Mouse (Mus musculus): ENCODE measurements around the gene Ehmt2. TPM values are rescaled to one million over a fixed set of nuclear protein-coding genes. Genes with fewer than 3 reads are reported as not detected.
"Not testable (repeated sequence)": the region's sequence is repeated elsewhere in the genome, so short reads cannot be mapped to it uniquely, and the experiment has no call there.

Gene Ehmt2
- total RNA-seq, 2 experiments from 2014 or later = 72.4 to 108 TPM

- no peak for ATAC-seq (replicated peaks; ENCODE audit: poor library complexity)
Observed at GRCm38 (mm10) chr17:34950514-34951455, 52.5 kb downstream of the Ehmt2 start.

GRCm38 (mm10) chr17:34951636-34952377 is 53.5 kb downstream of the Ehmt2 start:
- no peak for ATAC-seq (replicated peaks; ENCODE audit: poor library complexity)

DNA sequence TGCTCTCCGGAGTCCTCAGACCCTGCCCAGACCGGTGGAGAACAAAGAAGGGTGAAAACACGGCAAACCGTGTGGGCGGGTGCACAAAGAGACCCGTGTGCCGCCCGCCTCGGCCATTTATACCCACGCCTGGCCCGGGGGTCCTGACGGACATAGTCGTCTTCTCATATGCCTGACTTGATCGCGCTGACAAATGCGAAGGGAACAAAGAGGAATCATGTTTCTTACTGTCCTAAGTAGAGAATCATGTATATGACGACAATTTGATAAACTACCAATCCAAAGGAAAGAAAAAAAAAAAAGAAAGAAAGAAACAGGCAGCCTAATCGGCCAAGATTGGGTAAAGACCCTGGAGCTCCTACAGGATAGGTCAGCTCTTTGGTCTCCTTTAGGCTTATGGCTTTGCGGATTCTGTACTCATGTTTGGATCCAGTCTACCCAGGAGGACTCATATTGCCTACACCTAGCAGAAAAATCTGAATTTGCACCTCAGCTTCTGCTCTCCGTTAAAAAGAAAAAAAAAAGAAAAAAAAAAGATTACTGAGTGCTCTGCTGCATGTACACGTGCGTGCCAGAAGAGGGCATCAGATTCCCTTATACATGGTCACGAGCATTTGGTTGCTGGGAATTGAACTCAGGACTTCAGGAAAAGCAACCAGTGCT is 54.2 kb downstream of the Ehmt2 start:
- peak; percentile 76 for ATAC-seq (replicated peaks; ENCODE audit: poor library complexity)

- no peak for ATAC-seq (replicated peaks; ENCODE audit: poor library complexity)
Observed at GRCm38 (mm10) chr17:34953258-34953657, 55.0 kb downstream of the Ehmt2 start.

DNA sequence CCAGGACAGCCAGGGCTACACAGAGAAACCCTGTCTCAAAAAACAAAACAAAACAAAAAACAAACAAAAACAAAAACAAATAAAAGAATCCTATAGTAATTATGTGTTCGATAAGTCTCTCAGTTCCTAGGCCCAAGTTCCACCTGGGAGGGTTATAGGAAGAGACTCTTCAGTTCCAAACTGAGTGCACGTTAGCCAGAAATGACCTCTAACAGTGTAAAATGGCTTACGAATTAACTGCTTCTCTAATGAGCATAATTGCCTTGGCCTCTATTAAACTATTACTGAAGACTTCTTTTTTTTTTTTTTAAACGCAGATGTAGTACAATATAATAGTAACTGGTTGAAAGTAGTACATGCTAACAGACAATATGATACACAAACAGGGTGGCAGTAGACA is 55.6 kb downstream of the Ehmt2 start:
- ATAC-seq (replicated peaks; ENCODE audit: poor library complexity) = no peak

DNA sequence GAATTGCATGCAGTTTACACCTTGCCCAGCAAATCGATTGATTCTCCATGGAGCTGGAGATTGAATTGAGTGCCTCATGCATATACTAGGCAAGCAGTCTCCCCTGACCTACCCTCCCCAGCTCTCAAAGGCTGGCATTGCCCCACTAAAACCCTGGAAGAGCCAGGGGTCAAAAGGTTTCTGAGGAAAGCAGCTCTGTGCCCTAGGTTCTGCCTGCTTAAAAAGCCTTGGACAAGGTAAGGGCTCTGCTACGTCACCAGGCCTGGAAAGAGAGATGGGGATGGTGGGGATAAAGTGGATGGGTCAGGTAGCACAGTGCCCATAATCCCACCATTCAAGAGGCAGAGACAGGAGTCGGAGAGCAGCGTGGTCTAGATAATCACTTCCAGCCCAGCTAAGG is 56.6 kb downstream of the Ehmt2 start:
- ATAC-seq (replicated peaks; ENCODE audit: poor library complexity) = no peak

DNA sequence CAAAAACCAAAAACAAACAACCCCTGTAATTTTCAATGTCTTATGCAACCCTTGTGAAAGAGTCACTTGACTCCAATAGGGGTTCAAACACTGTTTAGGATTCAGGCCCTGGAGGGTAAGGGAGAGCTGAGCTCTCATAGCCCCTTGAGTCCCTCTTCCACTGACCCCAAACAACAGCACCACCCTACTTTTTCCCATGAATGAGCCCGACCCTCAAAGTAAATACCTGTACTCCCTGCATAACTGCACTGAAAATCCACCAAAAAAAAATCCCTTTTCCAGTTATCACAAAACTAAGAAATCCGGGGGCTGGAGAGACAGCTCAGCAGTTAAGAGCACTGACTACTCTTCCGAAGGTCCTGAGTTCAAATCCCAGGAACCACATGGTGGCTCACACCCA is 57.6 kb downstream of the Ehmt2 start:
- no peak for ATAC-seq (replicated peaks; ENCODE audit: poor library complexity)

GRCm38 (mm10) chr17:34956340-34956739 is 58.1 kb downstream of the Ehmt2 start:
- no peak for ATAC-seq (replicated peaks; ENCODE audit: poor library complexity)

- not testable (repeated sequence) for ATAC-seq (replicated peaks; ENCODE audit: poor library complexity)
Observed at GRCm38 (mm10) chr17:34957291-34957690, 59.0 kb downstream of the Ehmt2 start.

DNA sequence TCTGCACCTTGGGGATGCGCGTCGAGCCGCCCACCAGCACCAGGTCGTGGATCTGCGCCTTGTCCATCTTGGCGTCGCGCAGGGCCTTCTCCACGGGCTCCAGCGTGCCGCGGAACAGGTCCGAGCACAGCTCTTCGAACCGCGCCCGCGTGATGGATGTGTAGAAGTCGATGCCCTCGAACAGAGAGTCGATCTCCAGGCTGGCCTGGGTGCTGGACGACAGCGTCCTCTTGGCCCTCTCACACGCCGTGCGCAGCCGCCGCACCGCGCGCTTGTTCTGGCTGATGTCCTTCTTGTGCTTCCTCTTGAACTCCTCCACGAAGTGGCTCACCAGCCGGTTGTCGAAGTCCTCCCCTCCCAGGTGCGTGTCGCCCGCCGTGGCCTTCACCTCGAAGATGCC is 59.7 kb downstream of the Ehmt2 start:
- not testable (repeated sequence) for ATAC-seq (replicated peaks; ENCODE audit: poor library complexity)

DNA sequence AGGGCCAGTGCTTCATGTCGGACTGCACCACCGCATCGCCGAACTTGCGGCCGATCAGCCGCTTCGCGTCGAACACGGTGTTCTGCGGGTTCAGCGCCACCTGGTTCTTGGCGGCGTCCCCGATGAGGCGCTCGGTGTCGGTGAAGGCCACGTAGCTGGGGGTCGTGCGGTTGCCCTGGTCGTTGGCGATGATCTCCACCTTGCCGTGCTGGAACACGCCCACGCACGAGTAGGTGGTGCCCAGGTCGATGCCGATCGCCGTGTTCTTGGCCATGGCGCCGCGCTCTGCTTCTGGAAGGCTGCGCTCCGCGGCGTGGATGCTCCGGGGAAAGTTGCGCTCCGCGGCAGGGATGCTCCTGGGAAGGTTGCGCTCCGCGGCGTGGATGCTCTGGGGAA is 60.5 kb downstream of the Ehmt2 start:
- ATAC-seq (replicated peaks; ENCODE audit: poor library complexity) = peak; percentile 26

DNA sequence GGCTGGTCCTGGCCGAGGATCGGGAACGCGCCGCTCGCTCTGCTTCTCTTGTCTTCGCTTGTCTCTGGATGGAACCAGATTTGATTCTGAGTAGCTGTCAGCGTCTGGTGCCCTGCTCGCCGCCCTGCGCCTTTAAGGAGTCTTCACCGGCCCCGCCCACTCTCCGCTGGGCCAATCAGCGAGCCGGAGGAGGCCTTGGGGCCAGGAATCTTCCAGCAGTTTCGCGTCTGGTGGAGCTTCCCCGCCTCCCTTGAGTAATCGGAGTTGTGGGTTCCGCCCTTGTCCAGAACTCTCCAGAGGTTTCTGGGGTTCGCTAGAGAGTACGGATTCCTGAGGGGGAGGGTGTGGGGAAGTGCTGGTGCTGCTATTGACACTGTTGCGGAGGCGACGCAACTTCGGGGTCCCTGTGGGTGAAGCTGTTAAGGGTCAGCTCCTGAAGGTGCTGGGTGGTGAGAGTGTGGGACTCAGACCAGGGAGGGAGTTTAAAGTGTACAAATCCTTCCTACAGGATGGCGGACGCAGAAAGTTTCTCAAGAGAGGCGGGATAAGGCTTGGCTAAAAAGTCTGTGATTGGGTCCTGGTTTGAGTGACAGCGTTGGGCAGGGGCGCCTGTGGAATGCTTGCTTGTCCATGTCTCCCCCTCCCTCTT is 61.0 kb downstream of the Ehmt2 start, which contains the start of gene Hspa1b:
TSS of gene Hspa1b (minus strand) at position 109 of the 649 bp plus-strand sequence.
- ATAC-seq (replicated peaks; ENCODE audit: poor library complexity) = peak; percentile 87

- ATAC-seq (replicated peaks; ENCODE audit: poor library complexity) = peak; percentile 32; the same call in 1 of the 2 replicates
Observed at GRCm38 (mm10) chr17:34959881-34960515, 61.7 kb downstream of the Ehmt2 start.

DNA sequence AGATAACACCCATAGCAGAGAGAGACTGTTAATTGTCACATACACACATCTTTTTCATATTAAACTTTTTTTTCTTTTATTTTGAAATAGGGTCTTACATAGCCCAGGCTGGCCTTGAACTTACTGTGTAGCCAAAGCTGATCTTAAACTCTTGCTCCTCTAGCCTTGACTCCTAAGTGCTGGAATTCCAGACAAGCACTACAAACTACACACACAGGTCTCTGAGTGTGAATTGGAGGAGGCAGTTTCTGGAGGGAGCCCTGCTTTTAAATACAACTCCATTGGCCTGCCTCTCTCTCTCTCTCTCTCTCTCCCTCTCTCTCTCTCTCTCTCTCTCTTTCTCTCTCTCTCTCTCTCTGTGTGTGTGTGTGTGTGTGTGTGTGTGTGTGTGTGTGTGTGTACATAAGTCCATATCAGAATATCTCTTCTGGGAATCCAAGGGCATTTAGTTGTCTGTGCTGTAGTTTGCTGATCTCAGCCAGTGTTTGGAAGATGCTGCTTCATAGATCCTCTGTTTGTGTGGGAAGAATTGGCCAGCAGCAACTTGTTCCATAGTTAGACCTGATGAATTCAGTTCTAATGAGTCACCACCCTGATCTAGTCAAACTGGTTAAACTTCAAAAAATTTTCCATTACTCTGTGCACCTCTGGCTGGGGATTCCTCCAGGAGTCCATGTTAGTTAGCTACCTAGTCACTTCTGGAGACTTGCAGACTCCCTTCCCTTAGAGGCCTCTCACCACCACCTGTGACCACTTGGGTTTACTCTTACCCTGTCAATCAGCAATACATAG is 62.6 kb downstream of the Ehmt2 start:
- no peak for ATAC-seq (replicated peaks; ENCODE audit: poor library complexity)

GRCm38 (mm10) chr17:34962125-34962524 is 63.9 kb downstream of the Ehmt2 start:
- ATAC-seq (replicated peaks; ENCODE audit: poor library complexity) = no peak

GRCm38 (mm10) chr17:34962841-34963240 is 64.6 kb downstream of the Ehmt2 start:
- no peak for ATAC-seq (replicated peaks; ENCODE audit: poor library complexity)
